Mouse (Mus musculus) induced T-regulatory cell, adult 2 months (primary cell): ENCODE results near the gene Mcm9.

Source experiments
- DNase-seq: peaks from one replicate; pipeline ENCODE4 v3.0.0-alpha.2; 2012; ENCODE audit warnings: low read depth

The Mcm9 gene

GRCm38 (mm10) chr10:53580137-53580536 is 50.1 kb downstream of the Mcm9 start:
- DNase-seq: no peak

GRCm38 (mm10) chr10:53568531-53568930 is 61.7 kb downstream of the Mcm9 start:
- no peak for DNase-seq

- no peak for DNase-seq
These were observed 64.7 kb downstream of the Mcm9 start for GRCm38 (mm10) chr10:53565538-53565937.

- DNase-seq: no peak
These were observed 68.2 kb downstream of the Mcm9 start for GRCm38 (mm10) chr10:53562001-53562400.

GRCm38 (mm10) chr10:53537596-53537995 is 92.6 kb downstream of the Mcm9 start:
- DNase-seq: no peak

GRCm38 (mm10) chr10:53532297-53532696 is 97.9 kb downstream of the Mcm9 start:
- no peak for DNase-seq

GRCm38 (mm10) chr10:53527838-53528773 is 102.1 kb downstream of the Mcm9 start:
- peak; percentile 77 for DNase-seq

GRCm38 (mm10) chr10:53527344-53527743 is 102.9 kb downstream of the Mcm9 start:
- peak; percentile 37 for DNase-seq

GRCm38 (mm10) chr10:53526350-53526749 is 103.9 kb downstream of the Mcm9 start:
- DNase-seq: peak; percentile 64

GRCm38 (mm10) chr10:53525265-53525976 is 104.8 kb downstream of the Mcm9 start:
- DNase-seq: peak; percentile 86

GRCm38 (mm10) chr10:53519068-53519954 is 110.9 kb downstream of the Mcm9 start:
- DNase-seq: no peak

- no peak for DNase-seq
These were observed 111.7 kb downstream of the Mcm9 start for GRCm38 (mm10) chr10:53518599-53518913.

- no peak for DNase-seq
These were observed 112.3 kb downstream of the Mcm9 start for GRCm38 (mm10) chr10:53517770-53518598.

GRCm38 (mm10) chr10:53512491-53512890 is 117.7 kb downstream of the Mcm9 start:
- DNase-seq: no peak

GRCm38 (mm10) chr10:53509158-53509773 is 121.0 kb downstream of the Mcm9 start:
- peak; percentile 76 for DNase-seq

GRCm38 (mm10) chr10:53508676-53509075 is 121.6 kb downstream of the Mcm9 start:
- DNase-seq: no peak

- no peak for DNase-seq
These were observed 124.7 kb downstream of the Mcm9 start for GRCm38 (mm10) chr10:53505526-53505925.

- DNase-seq: no peak
These were observed 125.2 kb downstream of the Mcm9 start for GRCm38 (mm10) chr10:53505069-53505468.

GRCm38 (mm10) chr10:53502875-53503816 is 127.1 kb downstream of the Mcm9 start:
- no peak for DNase-seq

GRCm38 (mm10) chr10:53502471-53502870 is 127.8 kb downstream of the Mcm9 start:
- no peak for DNase-seq
